Mouse (Mus musculus): ENCODE data around the gene Aco2.

Gene Aco2

DNA sequence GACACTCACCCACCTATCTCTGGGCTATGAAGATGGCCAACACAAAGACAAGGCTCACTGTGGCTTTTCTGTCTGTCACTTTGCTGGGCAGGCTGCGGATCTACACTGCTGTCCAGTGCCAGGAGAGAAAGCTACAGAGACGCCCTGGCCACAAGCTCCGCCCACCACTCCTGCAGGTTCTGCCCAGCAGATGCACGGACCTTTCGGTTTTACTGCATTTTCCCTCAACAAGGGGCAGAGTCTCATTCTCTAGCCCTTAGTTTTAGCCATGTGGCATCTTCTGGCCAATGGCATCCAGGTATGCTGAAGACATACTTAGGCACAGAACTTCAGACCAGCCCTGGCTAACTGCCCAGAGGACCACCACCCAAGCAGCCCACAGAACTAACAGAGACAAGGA is 49.1 kb downstream of the Aco2 start:
- DNase-seq = no peak

DNA sequence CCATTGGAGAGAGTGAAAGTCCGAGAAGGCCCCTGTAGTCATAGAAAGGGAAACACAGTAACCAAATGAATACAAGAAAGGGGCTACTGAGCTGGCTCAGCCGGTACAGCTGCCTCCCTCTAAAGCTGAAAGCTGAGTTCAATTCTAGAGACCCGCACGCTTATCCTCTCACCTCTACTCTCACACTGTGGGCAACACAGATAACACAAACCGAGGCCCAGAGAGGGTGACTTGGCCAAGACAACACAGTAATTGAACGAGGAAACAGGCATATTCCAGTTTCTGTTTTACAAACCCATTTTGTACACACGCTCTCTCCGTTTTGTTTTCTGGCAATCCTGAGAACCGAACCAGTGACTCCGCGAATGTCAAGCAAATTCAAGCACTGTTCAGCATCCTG is 52.8 kb downstream of the Aco2 start:
- DNase-seq = no peak

DNA sequence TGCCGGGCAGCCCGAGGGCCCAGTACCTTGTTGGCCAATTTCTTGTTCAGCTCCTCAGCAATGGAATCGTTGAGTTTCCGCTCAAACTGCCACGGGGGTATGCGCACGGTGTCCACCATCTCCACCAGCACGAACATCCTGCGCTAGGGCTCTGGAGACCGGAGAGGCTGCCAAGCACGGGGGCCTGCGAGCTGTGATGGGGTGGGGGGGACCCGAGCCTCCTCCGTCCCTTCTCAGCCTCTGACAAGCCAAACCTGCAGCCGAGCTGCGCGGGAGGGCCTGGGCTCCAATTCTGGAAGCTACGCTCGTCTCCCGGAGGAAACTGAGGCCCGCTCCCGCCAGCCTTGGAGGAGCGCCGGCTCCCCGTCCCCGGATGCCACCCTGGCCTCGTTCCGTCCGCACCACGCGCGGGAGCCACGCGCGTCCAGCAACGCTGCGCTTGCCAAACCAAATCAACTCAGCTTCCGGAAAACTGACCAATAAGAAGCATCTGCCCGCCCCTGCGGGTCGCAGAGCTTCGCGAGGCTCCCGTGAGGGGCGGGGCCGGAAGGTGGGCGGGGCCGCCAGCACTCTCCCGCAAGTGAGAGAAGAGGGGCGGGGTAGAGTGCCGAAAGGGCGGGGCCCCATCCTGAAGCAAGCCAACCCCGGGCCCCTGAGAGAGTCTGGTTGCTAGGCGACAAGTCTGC is 53.8 kb downstream of the Aco2 start, which contains the start of gene Polr3h:
Gene Polr3h (minus strand): TSS at position 481 of the 686 bp plus-strand sequence.
- DNase-seq = peak; percentile 99

DNA sequence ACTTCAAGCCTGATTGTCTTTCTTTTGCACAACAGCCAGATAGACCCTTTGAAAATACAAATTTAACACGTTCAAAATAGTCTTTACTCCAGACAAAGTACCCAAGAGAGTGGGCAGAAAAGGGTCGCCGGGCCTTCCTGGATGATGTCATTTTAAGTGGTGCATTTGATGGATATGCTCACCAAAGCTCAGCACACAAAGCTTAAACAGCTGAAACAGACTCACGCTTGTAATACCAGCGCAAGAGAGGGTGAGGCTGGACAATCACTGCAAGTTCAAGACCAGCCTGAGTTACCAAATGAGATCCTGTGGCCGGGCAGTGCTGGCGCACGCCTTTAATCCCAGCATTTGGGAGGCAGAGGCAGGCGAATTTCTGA is 54.3 kb downstream of the Aco2 start:
- DNase-seq = no peak

DNA sequence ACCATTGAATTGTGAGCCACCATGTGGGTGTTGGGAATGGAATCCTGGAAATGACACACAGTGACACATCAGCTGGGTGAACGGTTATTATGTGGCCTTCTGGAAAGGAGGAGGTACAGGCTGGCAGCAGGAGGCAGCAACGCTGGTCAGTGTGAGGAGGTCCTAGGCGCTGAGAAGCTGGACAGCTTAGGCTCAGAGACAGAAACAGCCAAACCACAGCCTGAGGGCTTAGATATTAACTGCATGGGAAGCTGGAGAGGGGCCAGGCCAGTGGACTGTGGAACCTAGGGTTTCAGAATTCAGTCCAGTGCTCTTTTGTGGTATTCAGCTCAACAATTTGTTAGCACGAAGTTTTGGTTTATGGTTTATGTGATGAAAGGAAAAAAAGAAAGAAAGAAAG is 55.6 kb downstream of the Aco2 start:
- DNase-seq = no peak

DNA sequence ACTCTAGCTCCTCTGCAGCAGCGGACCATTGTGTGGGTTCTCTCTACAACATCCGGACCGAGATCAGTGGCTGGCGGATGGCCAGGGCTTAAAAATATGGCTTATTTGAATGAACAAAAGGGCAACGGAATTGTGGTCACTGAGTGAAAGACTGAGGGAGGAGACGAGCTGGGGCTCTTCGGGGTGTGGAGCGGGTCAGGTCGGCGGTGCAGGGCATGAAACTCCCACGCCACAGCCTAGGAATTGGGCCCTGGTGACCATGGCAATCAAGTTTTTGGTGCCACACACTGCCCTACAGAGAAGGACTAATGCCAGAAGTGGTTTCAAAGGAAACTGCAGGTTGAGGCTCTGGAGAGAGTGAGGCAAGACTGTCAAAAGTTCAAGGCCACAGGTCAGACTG is 56.2 kb downstream of the Aco2 start:
- no peak for DNase-seq

DNA sequence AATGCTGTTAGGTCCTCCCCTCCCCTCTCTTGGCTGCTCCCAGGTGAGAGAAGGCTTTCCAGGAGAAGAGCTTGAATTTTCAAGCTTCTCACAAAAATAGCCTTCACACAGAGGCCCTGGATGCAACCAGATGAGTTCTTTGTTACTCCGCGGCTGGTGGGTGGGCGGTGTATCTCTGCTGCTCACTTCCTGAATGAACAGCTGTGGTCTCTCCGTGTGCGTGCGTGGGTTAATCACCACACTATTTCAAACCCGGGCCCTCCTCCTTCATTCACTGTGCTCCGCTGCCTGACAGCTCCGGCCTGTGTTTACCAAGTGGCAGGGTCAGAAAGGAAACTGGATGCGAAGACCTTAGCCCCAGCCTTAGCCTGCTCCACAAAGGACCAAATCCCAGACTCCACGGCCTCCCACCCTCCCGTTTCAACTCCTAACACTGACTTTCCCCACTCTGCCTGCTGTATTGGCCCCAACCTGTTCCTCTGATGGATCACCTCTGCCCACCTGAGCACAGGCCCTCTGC is 60.9 kb downstream of the Aco2 start:
- peak; percentile 67 for DNase-seq

DNA sequence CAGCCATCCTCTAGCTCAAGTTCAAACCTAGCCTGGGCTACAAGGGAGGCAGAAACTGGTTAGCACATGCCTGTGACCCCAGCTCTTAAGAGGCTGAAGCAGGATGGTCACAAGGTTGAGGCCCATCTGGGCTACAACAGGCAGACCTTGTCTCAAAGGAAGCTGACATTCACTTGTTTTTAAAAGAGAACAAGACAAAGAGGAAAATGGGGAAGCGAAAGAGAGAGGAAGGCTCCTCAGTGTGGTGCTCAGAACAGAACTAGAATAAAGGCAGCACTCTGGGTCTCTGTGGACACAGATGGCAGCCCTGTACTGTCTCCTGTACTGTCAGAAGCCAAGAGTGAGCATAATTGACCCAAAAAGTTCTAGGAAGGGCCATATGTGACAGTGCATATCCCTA is 61.9 kb downstream of the Aco2 start:
- DNase-seq = no peak

DNA sequence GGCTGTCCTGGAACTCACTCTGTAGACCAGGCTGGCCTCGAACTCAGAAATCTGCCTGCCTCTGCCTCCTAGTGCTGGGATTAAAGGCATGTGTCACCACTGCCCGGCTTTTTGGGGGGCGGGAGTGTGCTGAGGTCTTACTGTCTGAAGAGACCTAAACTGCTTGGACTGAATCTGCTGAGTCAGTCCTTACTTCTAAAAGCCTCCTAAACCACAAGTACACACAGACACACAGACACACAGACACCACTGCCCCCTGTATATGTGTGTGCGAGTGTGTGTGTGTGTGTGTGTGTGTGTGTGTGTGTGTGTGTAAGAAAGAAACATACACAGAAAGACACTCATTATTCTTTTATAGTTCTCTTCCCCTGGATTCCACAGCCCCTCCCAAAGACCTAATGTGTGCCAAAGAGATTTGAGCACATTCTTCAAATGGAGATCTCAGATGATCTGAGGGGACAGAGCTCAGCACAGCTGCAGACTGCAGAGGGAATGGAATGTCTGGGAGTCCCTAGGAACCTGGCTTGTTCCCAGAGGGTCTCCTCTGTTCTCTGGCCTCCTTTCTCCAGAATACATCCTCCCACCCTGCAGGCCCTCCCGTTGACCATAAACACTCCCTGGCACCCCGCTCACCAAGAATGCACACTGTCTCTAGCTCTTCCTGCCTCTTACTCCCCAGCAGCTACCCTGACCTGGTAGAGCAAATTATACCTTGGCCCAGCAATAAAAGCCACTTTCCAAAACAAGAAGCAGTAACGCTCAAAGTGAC is 63.9 kb downstream of the Aco2 start:
- no peak for DNase-seq

DNA sequence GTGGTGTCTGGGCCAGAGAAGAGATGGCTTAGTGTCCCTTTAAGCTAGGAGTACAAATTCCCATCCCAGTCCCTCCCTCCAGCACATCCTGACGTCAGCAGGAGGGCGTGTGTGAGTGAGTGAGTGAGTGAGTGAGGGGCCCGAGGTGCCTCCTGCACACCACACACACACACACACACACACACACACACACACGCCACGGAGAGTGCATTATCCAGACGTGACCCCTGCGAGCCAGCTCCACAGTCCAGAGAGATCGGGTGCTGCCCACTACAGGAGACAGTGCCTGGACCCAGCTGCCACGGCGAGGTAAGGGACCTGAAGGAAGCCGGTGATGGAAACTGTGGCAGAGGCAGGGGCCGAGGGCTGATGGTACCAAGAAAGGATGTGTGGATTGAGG is 64.6 kb downstream of the Aco2 start, which contains the start of gene Csdc2:
Gene Csdc2 (plus strand): TSS at position 81 of the 400 bp plus-strand sequence.
- DNase-seq = no peak

DNA sequence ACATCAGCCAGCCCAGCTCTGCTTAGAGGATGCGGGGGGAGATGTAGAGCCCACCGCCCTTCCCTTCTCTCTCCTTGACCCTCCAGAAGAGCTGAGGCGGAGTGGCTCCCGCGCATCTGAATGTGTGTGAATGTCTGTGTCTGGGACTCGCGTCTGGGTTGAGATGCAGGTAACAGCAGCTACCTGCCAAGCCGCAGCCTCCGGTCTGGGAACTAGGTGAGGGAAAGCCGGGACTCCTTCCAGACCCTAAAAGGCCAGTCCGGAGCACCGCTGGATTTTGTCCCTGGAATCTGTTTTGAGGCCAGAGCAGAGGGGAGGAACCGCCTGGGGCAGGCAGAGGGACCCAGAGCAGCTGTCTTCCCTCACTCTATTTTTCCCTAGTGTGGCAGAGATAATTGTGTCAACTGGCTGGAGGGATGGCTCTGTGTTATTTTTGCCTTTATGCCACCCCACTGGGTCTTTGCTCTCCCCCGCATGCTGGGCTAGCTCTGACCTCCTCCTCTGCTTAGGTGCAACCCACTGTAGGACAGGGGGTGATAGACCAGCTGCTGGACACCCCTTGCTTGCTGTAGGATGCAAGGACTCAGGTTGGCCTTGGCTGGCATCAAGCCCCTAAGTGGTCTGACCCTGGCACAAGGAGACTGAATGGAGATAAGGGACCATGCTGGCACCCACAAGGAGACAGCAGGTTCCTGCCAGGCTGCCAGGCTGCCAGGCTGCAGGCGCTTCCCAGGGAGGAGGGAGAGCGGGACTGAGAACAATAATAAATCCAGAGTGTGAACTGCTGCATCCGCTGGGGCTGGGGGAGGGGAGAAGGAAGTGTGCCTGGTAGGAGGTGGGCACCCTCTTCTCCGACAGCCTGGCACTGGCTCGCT is 65.2 kb downstream of the Aco2 start:
- no peak for DNase-seq

DNA sequence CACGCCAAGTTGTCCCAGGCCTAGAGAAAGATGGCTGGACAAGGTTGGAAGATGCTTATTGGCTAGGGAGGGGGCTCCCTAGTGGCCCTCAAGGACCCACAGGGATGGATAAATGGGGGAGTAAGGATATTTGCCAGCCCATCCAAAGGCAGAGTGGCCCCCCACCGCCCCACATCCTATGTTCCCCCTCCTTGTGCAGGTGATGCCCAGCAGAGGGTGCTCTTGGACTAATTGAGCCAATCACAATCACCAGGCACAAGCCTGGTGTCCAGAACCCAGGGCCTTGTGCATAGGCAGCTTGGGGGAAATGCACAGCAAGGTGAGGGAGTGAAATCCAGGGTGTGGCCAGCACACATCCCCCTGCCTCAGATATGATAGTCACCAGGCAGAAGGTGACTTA is 66.1 kb downstream of the Aco2 start:
- DNase-seq = peak; percentile 53

DNA sequence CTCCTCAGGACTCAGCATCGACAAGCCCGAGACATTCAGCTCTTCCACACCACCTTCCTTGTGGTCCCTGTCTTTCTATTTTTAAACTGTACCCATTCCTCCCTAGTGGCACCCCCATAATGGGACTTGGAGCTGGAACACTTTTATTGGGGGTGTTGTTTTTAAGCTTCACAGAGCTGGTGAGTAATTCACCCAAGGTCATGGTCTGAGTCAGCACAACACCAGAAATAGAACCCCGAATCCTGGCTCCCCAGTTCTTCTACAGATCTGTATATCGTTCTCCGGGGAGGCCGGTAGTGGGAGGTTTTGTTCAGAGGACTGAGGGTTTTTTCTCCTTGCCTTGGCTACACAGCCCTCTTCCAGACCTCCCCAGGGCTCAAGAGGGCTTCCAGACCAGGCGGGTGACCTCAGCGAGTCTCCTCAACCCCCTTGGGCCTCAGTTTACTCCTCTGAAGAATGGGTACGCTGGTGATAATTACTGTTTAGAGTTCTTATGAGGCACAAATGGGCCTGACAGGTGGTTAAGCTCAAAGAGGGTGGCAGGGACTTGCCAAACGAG is 67.1 kb downstream of the Aco2 start:
- no peak for DNase-seq

DNA sequence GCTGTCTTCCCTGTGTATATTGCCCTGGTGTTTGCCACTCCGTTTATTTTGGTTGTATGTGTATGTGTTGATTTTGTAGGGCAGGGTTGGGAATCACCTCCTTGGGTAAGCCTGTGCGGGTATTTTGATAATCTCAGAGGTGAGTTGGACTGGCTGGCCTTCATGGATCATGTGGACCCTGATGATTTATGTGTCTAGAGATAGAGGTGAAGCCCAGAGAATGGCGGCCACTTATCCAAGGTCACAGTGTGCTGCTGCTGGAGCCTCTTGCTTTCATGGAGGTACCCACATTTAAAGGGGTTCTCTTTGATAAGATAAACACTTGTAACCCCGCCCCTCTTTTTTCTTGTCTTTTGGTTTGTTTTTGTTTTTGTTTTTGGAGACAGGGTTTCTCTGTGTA is 67.7 kb downstream of the Aco2 start:
- DNase-seq = no peak

DNA sequence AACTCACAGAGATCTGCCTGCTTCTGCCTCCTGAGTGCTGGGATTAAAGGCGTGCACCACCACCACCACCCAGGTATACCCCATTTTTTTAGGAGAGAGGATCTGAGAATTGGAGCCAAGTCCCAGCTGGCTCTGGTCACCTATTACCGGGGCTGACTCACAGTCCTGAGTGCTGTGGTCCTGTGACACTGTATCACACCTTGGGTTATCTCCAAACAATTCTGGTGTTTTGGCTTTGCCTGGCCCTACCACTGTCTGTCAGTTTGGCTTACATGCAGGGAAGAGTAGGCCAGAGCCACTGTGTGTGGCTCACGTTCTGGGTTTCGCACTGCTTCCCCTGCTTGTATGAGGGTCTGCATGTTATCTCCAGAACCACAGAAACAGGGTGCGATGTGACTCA is 68.1 kb downstream of the Aco2 start:
- DNase-seq = no peak

DNA sequence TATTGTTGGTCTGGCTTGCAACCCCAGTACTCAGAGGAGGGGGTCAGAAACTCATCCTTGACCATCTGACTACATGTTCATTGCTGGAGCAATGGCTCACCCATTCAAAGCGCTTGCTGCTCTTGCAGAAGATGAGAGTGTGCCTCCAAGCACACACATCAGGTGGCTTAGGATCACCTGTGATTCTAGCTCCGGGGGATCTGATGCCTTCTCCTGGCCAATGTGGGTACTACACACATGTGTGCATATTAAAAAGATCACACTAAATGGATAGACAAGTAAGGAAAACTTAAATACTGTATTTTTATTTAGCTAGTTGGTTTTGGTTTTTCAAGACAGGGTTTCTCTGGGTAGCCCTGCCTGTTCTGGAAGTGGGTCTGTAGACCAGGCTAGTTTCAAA is 68.9 kb downstream of the Aco2 start:
- DNase-seq = no peak

DNA sequence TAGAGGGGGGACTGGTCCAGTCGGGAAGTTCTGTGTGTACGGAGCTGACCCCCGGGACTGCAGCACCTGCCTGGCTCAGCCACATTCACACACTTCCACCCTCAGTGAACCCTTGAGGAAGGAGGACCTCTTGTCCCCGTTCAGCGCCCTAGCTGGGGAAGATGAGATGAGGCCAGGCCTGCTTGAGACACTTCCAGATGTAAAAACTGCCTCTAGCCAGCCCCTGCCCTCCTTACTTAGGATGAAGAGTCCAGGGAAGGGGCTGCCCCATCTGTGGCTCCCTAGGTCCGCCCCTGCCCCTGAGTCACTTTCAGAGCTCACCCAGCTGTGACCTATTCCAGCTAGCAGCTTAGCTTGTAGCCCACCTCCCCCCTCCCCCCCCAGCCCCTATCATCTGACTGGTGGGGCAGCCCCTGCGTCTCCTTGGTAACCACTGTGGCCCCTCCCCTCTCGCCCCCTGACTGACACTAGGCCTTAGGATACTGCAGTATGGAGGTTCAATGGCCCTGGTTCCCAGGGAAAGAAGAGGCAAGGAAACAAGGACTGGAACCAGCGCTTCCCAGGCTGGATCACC is 71.2 kb downstream of the Aco2 start:
- no peak for DNase-seq

DNA sequence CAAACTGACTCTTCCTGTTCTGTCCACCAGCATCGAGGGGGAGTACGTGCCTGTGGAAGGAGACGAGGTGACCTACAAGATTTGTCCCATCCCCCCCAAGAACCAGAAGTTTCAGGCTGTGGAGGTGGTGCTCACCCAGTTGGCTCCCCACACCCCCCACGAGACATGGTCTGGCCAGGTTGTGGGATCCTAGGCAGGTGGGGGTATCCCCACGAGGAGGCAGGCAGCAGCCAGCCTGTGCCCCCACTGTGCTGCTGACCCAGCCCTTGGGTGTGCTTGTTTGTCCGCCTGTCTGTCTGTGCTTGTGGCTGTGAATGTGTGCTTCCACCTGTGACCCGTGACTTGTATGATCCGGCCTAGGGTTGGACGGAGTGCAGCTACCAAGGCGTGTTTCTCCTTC is 77.0 kb downstream of the Aco2 start:
- DNase-seq = no peak

DNA sequence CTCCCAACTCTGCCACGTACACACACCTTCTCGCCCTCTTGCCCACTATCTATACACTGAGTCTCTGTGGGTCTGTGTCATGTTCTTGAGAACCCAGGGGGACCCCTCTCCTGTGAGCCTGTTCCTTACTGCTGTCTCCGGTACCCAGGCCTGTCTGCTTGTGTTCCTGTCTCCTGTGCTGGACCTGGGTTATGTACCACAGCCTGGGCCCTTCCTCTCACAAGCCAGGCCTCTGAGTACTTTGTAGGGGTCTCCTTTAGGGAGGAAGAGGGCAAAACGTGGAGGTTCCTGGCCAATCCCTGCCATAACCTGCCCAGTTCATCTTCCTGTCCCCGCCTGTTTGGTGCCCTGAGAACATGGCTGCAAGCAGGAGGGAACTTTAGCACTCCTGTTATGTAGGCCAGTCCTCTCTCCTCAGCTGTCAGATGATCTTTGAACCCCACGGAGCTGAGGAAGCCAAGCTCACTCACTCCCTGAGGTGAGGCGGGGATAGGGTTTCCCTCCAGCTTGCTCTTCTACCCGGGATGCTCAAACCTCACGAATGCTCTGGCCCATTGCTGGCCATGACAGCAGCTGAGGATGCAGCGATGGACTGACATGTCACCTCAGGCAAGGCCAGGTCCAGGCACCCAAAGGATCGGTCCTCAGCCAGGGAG is 77.5 kb downstream of the Aco2 start:
- DNase-seq = no peak

DNA sequence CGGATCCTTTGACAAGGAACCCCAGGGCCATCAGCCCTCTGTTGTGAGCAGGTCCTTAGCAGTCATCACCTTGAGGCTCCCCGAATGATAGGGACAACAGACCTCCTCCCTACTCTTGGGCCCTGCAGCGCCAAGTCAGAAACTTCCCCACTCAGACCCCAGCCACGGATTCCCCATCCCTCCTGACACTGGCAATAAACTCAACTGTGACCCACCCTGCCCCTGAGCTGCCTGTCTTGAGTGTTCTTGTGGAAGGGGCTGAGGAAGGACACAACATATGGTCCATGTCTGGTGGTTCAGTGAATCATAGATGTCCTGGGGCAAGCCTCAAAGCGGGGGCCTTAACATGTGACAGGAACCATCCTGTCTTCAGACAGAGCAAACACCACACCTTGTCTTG is 78.6 kb downstream of the Aco2 start:
- DNase-seq = no peak

DNA sequence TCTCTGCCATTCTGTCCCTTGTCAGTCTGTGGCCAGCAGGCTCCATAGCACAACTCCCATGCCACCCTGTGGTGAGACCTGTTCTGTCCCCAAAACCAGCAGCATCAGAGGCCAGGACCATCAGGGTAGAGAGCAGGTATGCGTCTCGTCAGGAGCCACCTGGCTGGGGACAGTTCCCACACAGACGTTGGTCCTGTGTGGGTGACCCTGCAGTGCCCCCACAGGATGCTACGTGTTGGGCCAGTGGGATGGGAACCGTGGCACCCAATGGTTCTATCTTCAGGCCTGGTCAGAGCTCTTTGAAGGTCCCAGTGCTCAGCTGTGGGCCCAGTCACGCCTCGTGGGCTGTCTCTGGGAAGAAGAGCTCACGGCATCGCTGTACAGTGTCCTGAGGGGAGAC is 79.0 kb downstream of the Aco2 start:
- no peak for DNase-seq

DNA sequence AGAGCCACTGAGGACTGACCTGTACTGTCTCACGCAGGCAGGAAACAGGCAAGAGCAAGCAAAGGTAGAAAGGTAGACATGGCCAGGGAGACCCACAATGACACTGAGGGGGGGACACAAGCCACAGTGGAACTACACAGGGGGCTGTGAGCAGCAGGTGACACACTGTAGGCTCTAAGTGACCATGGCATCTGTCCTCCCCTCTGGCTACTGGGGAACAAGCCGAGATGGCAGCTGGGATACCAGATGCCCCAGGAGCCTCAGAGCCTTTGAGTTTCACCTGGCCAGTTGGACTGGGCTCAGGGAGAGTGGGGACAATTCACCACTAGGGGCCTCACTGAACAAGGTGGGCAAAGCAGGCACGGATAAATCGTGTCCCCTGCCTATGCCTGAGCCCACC is 80.2 kb downstream of the Aco2 start:
- DNase-seq = no peak

Measured in thymus, postnatal 14 days (tissue).